Mouse (Mus musculus): ENCODE data around the gene Gm3264. TPM values are rescaled to one million over a fixed set of nuclear protein-coding genes. Genes with fewer than 3 reads are reported as not detected.
"Not testable (repeated sequence)": the region's sequence is repeated elsewhere in the genome, so short reads cannot be mapped to it uniquely, and the experiment has no call there.

Gene Gm3264
- polyA plus RNA-seq (2015; fragmentation: Nextera tagmentation; extraction: Ambion mirVana): 0.53 TPM in 1 of 2 replicates, not detected in the other

GRCm38 (mm10) chr14:4855299-4855980 is at the start of gene Gm3264:
Gm3264 (plus strand) TSS chr14:4855576.
- WGBS: 6% methylated on average over 37 of the region's 59 CpGs
- not testable (repeated sequence) for ATAC-seq (replicated peaks; ENCODE audit: low FRiP score); H3K27ac ChIP-seq

GRCm38 (mm10) chr14:4806421-4806820 is 49.0 kb upstream of the Gm3264 start:
- not testable (repeated sequence) for H3K4me1 ChIP-seq; H3K9me3 ChIP-seq (replicated peaks); H3K27me3 ChIP-seq; H3K9ac ChIP-seq; H3K27ac ChIP-seq; ATAC-seq (replicated peaks; ENCODE audit: low FRiP score); H3K4me2 ChIP-seq; H3K36me3 ChIP-seq; H3K4me3 ChIP-seq (replicated peaks)
- WGBS: 82% methylated on average over 6 of the region's 6 CpGs

More at GRCm38 (mm10) chr14:4855299-4855980, at the start of gene Gm3264:
- H3K36me3 ChIP-seq; H3K9ac ChIP-seq; H3K9me3 ChIP-seq (replicated peaks); H3K27me3 ChIP-seq; H3K4me1 ChIP-seq: not testable (repeated sequence)
- H3K4me3 ChIP-seq (replicated peaks): peak within 1 kb of the TSS; percentile 39
- H3K4me2 ChIP-seq: peak within 1 kb of the TSS; percentile 63

DNA sequence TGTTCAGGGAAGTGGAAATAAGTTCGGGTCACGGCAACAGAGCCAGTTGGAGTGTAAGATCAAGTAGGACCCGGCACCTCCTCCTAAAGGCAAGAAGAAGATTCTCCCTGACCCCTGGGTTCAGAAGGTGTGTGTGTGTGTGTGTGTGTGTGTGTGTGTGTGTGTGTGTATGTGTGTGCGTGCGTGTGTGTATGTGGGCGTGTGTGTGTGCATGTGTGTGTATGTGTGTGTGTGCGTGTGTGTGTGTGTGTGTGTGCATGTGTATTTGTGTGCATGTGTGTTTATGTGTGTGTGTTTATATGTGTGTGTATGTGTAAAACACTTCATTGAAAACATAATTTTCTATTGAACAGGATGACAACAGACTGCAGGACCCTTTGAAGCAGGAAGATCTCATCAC is 33.4 kb upstream of the Gm3264 start:
- H3K27me3 ChIP-seq; H3K36me3 ChIP-seq; H3K27ac ChIP-seq; H3K9me3 ChIP-seq (replicated peaks); ATAC-seq (replicated peaks; ENCODE audit: low FRiP score); H3K4me3 ChIP-seq (replicated peaks); H3K4me1 ChIP-seq; H3K9ac ChIP-seq; H3K4me2 ChIP-seq: not testable (repeated sequence)
- 79% methylated on average over 4 of the region's 7 CpGs for WGBS

DNA sequence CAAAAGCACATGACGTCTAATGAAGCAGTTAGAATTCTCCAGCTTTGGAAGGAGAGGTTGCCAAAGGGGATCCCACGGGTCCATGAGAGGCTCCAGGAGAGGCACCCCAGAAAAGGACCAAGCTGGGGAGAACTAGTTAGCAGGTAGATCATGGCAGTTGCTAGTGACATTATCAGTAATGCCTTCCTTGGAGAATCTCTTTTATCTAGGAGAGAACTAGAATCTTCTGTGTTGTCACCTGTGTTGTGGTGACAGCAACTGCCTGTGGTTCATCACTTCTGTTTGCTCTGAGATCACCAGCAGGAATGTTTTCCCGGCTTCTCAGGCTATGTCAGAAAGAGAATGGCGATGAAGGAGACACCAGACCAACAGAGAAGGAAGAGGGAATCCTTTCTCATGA is 17.6 kb upstream of the Gm3264 start, which contains the start of gene Gm3269:
Gene Gm3269 (plus strand): TSS at position 301 of the 400 bp plus-strand sequence.
- not testable (repeated sequence) for H3K36me3 ChIP-seq; H3K4me1 ChIP-seq; H3K4me3 ChIP-seq (replicated peaks); H3K27ac ChIP-seq; ATAC-seq (replicated peaks; ENCODE audit: low FRiP score); H3K9me3 ChIP-seq (replicated peaks); H3K4me2 ChIP-seq; H3K27me3 ChIP-seq; H3K9ac ChIP-seq
- WGBS: 86% methylated on average over 1 of the region's 4 CpGs

DNA sequence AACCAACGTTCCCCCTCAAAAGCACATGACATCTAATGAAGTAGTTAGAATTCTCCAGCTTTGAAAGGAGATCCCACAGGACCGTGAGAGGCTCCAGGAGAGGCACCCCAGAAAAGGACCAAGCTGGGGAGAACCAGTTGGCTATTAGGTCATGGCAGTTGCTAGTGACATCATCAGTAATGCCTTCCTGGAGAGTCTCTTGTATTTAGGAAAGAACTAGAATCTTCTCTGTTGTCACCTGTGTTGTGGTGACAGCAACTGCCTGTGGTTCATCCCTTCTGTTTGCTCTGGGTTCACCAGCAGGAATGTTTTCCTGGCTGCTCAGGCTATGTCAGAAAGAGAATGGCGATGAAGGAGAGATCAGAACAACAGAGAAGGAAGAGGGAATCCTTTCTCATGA is 36.7 kb downstream of the Gm3264 start, which contains the start of gene Gm3278:
Gene Gm3278 (plus strand): TSS at position 301 of the 400 bp plus-strand sequence.
- not testable (repeated sequence) for H3K4me1 ChIP-seq; H3K4me2 ChIP-seq; H3K27me3 ChIP-seq; ATAC-seq (replicated peaks; ENCODE audit: low FRiP score); H3K27ac ChIP-seq; H3K36me3 ChIP-seq; H3K9me3 ChIP-seq (replicated peaks); H3K9ac ChIP-seq; H3K4me3 ChIP-seq (replicated peaks)
- 75% methylated on average over 1 of the region's 3 CpGs for WGBS

Other genes starting within 250 kb of the Gm3264 start
- gene Gm8159, start 223.2 kb upstream of the Gm3264 start, polyA plus RNA-seq (2015; fragmentation: Nextera tagmentation; extraction: Ambion mirVana): not detected in 2 replicates
- 0.17 TPM in 1 of 2 replicates, not detected in the other for gene Gm3239, start 191.4 kb upstream of the Gm3264 start, polyA plus RNA-seq (2015; fragmentation: Nextera tagmentation; extraction: Ambion mirVana)
- not detected in 2 replicates for gene Gm7876, start 146.3 kb upstream of the Gm3264 start, polyA plus RNA-seq (2015; fragmentation: Nextera tagmentation; extraction: Ambion mirVana)
- 0.08 and 0.25 TPM in 2 replicates for gene Gm3252, start 128.8 kb upstream of the Gm3264 start, polyA plus RNA-seq (2015; fragmentation: Nextera tagmentation; extraction: Ambion mirVana)
- gene Gm9602, start 79.2 kb upstream of the Gm3264 start, polyA plus RNA-seq (2015; fragmentation: Nextera tagmentation; extraction: Ambion mirVana): not detected in 2 replicates
- not detected in 2 replicates for gene Gm3269, start 17.5 kb upstream of the Gm3264 start, polyA plus RNA-seq (2015; fragmentation: Nextera tagmentation; extraction: Ambion mirVana)
- gene Gm3278, start 36.8 kb downstream of the Gm3264 start, polyA plus RNA-seq (2015; fragmentation: Nextera tagmentation; extraction: Ambion mirVana): not detected in 2 replicates
- gene Gm8297, start 128.4 kb downstream of the Gm3264 start, polyA plus RNA-seq (2015; fragmentation: Nextera tagmentation; extraction: Ambion mirVana): not detected in 2 replicates
- gene Gm3298, start 160.3 kb downstream of the Gm3264 start, polyA plus RNA-seq (2015; fragmentation: Nextera tagmentation; extraction: Ambion mirVana): not detected in 2 replicates
- gene 4930555G01Rik, start 195.1 kb downstream of the Gm3264 start, polyA plus RNA-seq (2015; fragmentation: Nextera tagmentation; extraction: Ambion mirVana): not detected in 2 replicates
- 0.29 and 0.44 TPM in 2 replicates for gene Gm8281, start 215.5 kb downstream of the Gm3264 start, polyA plus RNA-seq (2015; fragmentation: Nextera tagmentation; extraction: Ambion mirVana)